In the genomic region with DNA sequence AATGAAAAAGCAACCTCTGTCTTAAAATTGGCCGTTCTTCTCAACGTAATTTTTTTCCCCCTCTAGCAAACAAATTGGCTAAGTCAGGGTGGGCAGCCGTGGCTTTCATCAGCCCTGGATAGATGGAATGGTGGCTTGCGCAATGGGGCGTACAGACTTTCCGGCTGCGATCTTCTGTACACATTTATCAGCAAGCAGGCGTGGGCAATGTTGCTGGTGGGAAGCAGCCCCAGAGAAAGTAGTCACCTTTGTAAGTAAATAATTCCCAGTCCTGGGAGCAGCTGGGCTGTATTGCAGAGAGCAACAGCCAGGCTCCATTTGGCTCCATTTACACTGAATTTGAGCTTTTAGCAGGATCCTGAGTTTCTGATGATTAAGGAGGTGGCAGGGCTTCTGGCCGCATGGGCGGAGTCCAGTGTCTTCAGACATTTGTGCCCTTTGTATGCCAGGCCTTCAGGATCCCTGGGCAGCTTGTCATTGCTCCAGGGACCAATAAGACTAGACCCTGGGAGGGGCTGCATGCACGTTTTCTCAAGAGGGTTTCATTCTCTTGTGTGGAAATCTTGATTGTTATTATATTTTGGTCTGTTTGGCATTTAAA, we compare ENCODE assay signal across 17 mouse cellular contexts.
DNase-seq lines count a peak whose midpoint lies in the region; ATAC-seq and TF ChIP-seq lines count a peak whose summit lies in the region.
"Had no signal": no experiment of that assay in that cellular context is flagged by ENCODE, and none has a peak within 500 bp of the region (broad histone marks: within the 10 kb centered on the region; RNA-seq: fewer than 3 reads in every experiment).

No protein-coding gene starts in this region.

- no peak overlapping the region for H3K4me3 ChIP-seq in lung, embryonic 14.5 days (ENCODE audit: low read depth, low read length)
- no peak overlapping the region for H3K4me3 ChIP-seq in lung, adult 2 months (replicated peaks; ENCODE audit: extremely low read depth, low read depth, low read length)
- H3K4me3 ChIP-seq in hindbrain, embryonic 16.5 days (ENCODE audit: low read length): no peak overlapping the region
- H3K4me3 ChIP-seq in liver, embryonic 15.5 days (replicated peaks): no peak overlapping the region
- H3K4me3 ChIP-seq in neural tube, embryonic 13.5 days: no peak overlapping the region
- no peak overlapping the region for H3K4me3 ChIP-seq in forebrain, embryonic 10.5 days
- H3K4me3 ChIP-seq: embryonic facial prominence, embryonic 13.5 days; limb, embryonic 15.5 days; midbrain, embryonic 10.5 days had no signal

- no peaks in the 10 kb centered on the region for H3K36me3 ChIP-seq in lung, embryonic 14.5 days (ENCODE audit: insufficient read depth)
- H3K36me3 ChIP-seq in hindbrain, embryonic 16.5 days (ENCODE audit: control insufficient read depth, insufficient read depth, low read length): no peaks in the 10 kb centered on the region
- no peaks in the 10 kb centered on the region for H3K36me3 ChIP-seq in liver, embryonic 15.5 days (replicated peaks)
- no peaks in the 10 kb centered on the region for H3K36me3 ChIP-seq in neural tube, embryonic 13.5 days
- H3K36me3 ChIP-seq in forebrain, embryonic 10.5 days (replicated peaks): no peaks in the 10 kb centered on the region
- H3K36me3 ChIP-seq: embryonic facial prominence, embryonic 13.5 days; limb, embryonic 15.5 days; midbrain, embryonic 10.5 days had no signal

- H3K4me1 ChIP-seq in lung, embryonic 14.5 days (ENCODE audit: insufficient read depth): peaks cover 3% of the 10 kb centered on the region
- no peaks in the 10 kb centered on the region for H3K4me1 ChIP-seq in lung, adult 2 months (ENCODE audit: control insufficient read depth, insufficient read depth, low read length)
- peaks cover 7% of the 10 kb centered on the region for H3K4me1 ChIP-seq in hindbrain, embryonic 16.5 days (ENCODE audit: control insufficient read depth, insufficient read depth, low read depth, low read length)
- no peaks in the 10 kb centered on the region for H3K4me1 ChIP-seq in liver, embryonic 15.5 days (replicated peaks)
- H3K4me1 ChIP-seq in neural tube, embryonic 13.5 days (replicated peaks): peaks cover 15% of the 10 kb centered on the region
- peaks cover 7% of the 10 kb centered on the region for H3K4me1 ChIP-seq in forebrain, embryonic 10.5 days

- no peak overlapping the region for H3K9ac ChIP-seq in lung, embryonic 14.5 days
- no peak overlapping the region for H3K9ac ChIP-seq in hindbrain, embryonic 16.5 days (ENCODE audit: low read depth, low read length)
- H3K9ac ChIP-seq in liver, embryonic 15.5 days: no peak overlapping the region
- no peak overlapping the region for H3K9ac ChIP-seq in neural tube, embryonic 13.5 days
- H3K9ac ChIP-seq: embryonic facial prominence, embryonic 13.5 days; limb, embryonic 15.5 days had no signal

- TF ChIP-seq POLR2A in lung, adult 2 months (IDR thresholded peaks at IDR 0.05; ENCODE audit: borderline replicate concordance, extremely low read depth, low read depth, low read length): no peak

- H3K27me3 ChIP-seq in lung, embryonic 14.5 days (ENCODE audit: insufficient read depth, low read length): no peaks in the 10 kb centered on the region
- no peaks in the 10 kb centered on the region for H3K27me3 ChIP-seq in hindbrain, embryonic 16.5 days (replicated peaks; ENCODE audit: control insufficient read depth, insufficient read depth, low read length)
- no peaks in the 10 kb centered on the region for H3K27me3 ChIP-seq in liver, embryonic 15.5 days
- H3K27me3 ChIP-seq in neural tube, embryonic 13.5 days: no peaks in the 10 kb centered on the region
- peaks cover 7% of the 10 kb centered on the region for H3K27me3 ChIP-seq in forebrain, embryonic 10.5 days (ENCODE audit: poor library complexity, severe bottlenecking)
- H3K27me3 ChIP-seq: limb, embryonic 15.5 days had no signal

- peak; percentile 73; the same call in 1 of the 2 replicates for ATAC-seq in lung, embryonic 14.5 days (ENCODE audit: insufficient read depth)
- ATAC-seq in hindbrain, embryonic 16.5 days: peak; percentile 35; the same call in 1 of the 2 replicates
- peak; percentile 52; the same call in 1 of the 2 replicates for ATAC-seq in liver, embryonic 15.5 days (ENCODE audit: insufficient read depth)
- ATAC-seq in neural tube, embryonic 13.5 days (ENCODE audit: low read depth): peak; percentile 41

- DNase-seq in lung, embryonic 14.5 days: peak; percentile 71
- DNase-seq in lung, adult 2 months: no peak
- DNase-seq in forebrain, embryonic 10.5 days (ENCODE audit: extremely low spot score, low spot score): no peak
- DNase-seq in spleen, postnatal 14 days (ENCODE audit: low spot score in 2 of 2): no peak
- DNase-seq: adrenal gland, postnatal 36 days; cerebellum, adult 9-10 months; gastrocnemius, postnatal 14 days; kidney, adult 9 months; kidney, postnatal 36 days; right cerebral cortex, postnatal 14 days; thymus, postnatal 25 days had no signal

- no peaks in the 10 kb centered on the region for H3K9me3 ChIP-seq in lung, embryonic 14.5 days (ENCODE audit: low read depth, low read length)
- H3K9me3 ChIP-seq in hindbrain, embryonic 16.5 days (ENCODE audit: control insufficient read depth, low read length): no peaks in the 10 kb centered on the region
- no peaks in the 10 kb centered on the region for H3K9me3 ChIP-seq in liver, embryonic 15.5 days (replicated peaks)
- no peaks in the 10 kb centered on the region for H3K9me3 ChIP-seq in neural tube, embryonic 13.5 days
- H3K9me3 ChIP-seq in forebrain, embryonic 10.5 days: no peaks in the 10 kb centered on the region
- H3K9me3 ChIP-seq: embryonic facial prominence, embryonic 13.5 days; limb, embryonic 15.5 days; midbrain, embryonic 10.5 days had no signal

- H3K27ac ChIP-seq in lung, embryonic 14.5 days (ENCODE audit: low read depth): no peak overlapping the region
- no peak overlapping the region for H3K27ac ChIP-seq in hindbrain, embryonic 16.5 days (ENCODE audit: low read depth, low read length)
- no peak overlapping the region for H3K27ac ChIP-seq in liver, embryonic 15.5 days (replicated peaks)
- peak overlapping the region; percentile 33; the same call in 1 of the 2 replicates for H3K27ac ChIP-seq in neural tube, embryonic 13.5 days (replicated peaks)
- no peak overlapping the region for H3K27ac ChIP-seq in forebrain, embryonic 10.5 days
- H3K27ac ChIP-seq: embryonic facial prominence, embryonic 13.5 days; limb, embryonic 15.5 days; midbrain, embryonic 10.5 days had no signal

- no peak for TF ChIP-seq CTCF in lung, embryonic 14.5 days (IDR thresholded peaks at IDR 0.05; ENCODE audit: low read depth)
- no peak for TF ChIP-seq CTCF in lung, adult 2 months (IDR thresholded peaks at IDR 0.05; ENCODE audit: insufficient read depth, low read length)

- 43% methylated on average over 11 of the region's 11 CpGs for WGBS in lung, embryonic 14.5 days
- WGBS in lung, adult 2 months: 61% methylated on average over 11 of the region's 11 CpGs
- WGBS in hindbrain, embryonic 16.5 days: 64% methylated on average over 11 of the region's 11 CpGs
- 48% methylated on average over 11 of the region's 11 CpGs for WGBS in liver, embryonic 15.5 days (ENCODE audit: insufficient replicate concordance)
- WGBS in neural tube, embryonic 13.5 days: 52% methylated on average over 11 of the region's 11 CpGs
- WGBS in forebrain, embryonic 10.5 days: 92% methylated on average over 11 of the region's 11 CpGs

- H3K4me2 ChIP-seq in lung, embryonic 14.5 days: no peak overlapping the region
- no peak overlapping the region for H3K4me2 ChIP-seq in hindbrain, embryonic 16.5 days (ENCODE audit: low read length)
- no peak overlapping the region for H3K4me2 ChIP-seq in liver, embryonic 15.5 days
- H3K4me2 ChIP-seq in neural tube, embryonic 13.5 days: no peak overlapping the region
- H3K4me2 ChIP-seq: embryonic facial prominence, embryonic 13.5 days; limb, embryonic 15.5 days had no signal
